Comparison of ENCODE assay signal across 27 mouse cellular contexts in genomic region chr15:93879006-93879405, GRCm38 (mm10).
DNase-seq lines count a peak whose midpoint lies in the region; ATAC-seq and TF ChIP-seq lines count a peak whose summit lies in the region.
"Had no signal": no experiment of that assay in that cellular context is flagged by ENCODE, and none has a peak within 500 bp of the region (broad histone marks: within the 10 kb centered on the region; RNA-seq: fewer than 3 reads in every experiment).

No protein-coding gene starts in this region.

- no peaks in the 10 kb centered on the region for H3K9me3 ChIP-seq in limb, embryonic 12.5 days
- H3K9me3 ChIP-seq: heart, embryonic 10.5 days; heart, embryonic 15.5 days; intestine, embryonic 15.5 days; lung, embryonic 15.5 days; midbrain, embryonic 10.5 days; midbrain, embryonic 15.5 days; neural tube, embryonic 15.5 days had no signal

- ATAC-seq in limb, embryonic 12.5 days (ENCODE audit: insufficient number of reproducible peaks, insufficient read depth, low FRiP score, low TSS enrichment, low read depth), result no peak
- no peak for ATAC-seq in activated CD4-positive, CD25-positive, alpha-beta regulatory T cell, adult 4 months
- ATAC-seq: forebrain, embryonic 16.5 days; hindbrain, postnatal 0 days; intestine, embryonic 15.5 days; midbrain, embryonic 15.5 days had no signal

- TF ChIP-seq CTCF in layer of hippocampus, adult 2 months (conservative IDR thresholded peaks at IDR 0.05), result no peak

- no peaks in the 10 kb centered on the region for H3K36me3 ChIP-seq in limb, embryonic 12.5 days
- H3K36me3 ChIP-seq: heart, embryonic 10.5 days; heart, embryonic 15.5 days; intestine, embryonic 15.5 days; lung, embryonic 15.5 days; midbrain, embryonic 10.5 days; midbrain, embryonic 15.5 days; neural tube, embryonic 15.5 days had no signal

- 60% methylated on average over 3 of the region's 3 CpGs for WGBS in limb, embryonic 12.5 days

- H3K4me2 ChIP-seq in limb, embryonic 12.5 days, result no peak overlapping the region
- H3K4me2 ChIP-seq: heart, embryonic 15.5 days; intestine, embryonic 15.5 days; liver, embryonic 11.5 days; lung, embryonic 15.5 days; midbrain, embryonic 15.5 days; neural tube, embryonic 15.5 days had no signal

- no peak overlapping the region for H3K9ac ChIP-seq in limb, embryonic 12.5 days (replicated peaks)
- H3K9ac ChIP-seq: heart, embryonic 15.5 days; intestine, embryonic 15.5 days; lung, embryonic 15.5 days; midbrain, embryonic 15.5 days; neural tube, embryonic 15.5 days had no signal

- H3K27ac ChIP-seq in layer of hippocampus, adult 2 months, result 0 out of 2 replicates have a peak overlapping the region, but pooled peaks have one; percentile 28
- 0 out of 2 replicates have a peak overlapping the region, but pooled peaks have one; percentile 54 for H3K27ac ChIP-seq in limb, embryonic 12.5 days
- H3K27ac ChIP-seq: heart, embryonic 10.5 days; heart, embryonic 15.5 days; hindbrain, postnatal 0 days; intestine, embryonic 15.5 days; lung, embryonic 15.5 days; midbrain, embryonic 10.5 days; midbrain, embryonic 15.5 days; neural tube, embryonic 15.5 days; stomach, postnatal 0 days had no signal

- DNase-seq in layer of hippocampus, adult 2 months (ENCODE audit: low spot score in 2 of 2), result peak; percentile 18 to 29
- DNase-seq in layer of hippocampus, adult 9-10 months (ENCODE audit: low spot score), result no peak
- peak; percentile 27 for DNase-seq in 3T3-L1 (ENCODE audit: low read depth, low spot score)
- peak; percentile 79 for DNase-seq in brain, adult 2 months (ENCODE audit: low read depth, low spot score)
- no peak for DNase-seq in right cerebral cortex, postnatal 14 days
- DNase-seq: B cell, adult 2 months; cerebellum, adult 11-12 months; cerebellum, adult 9-11 months; gastrocnemius, postnatal 10 days; kidney, adult 2 months; retina, postnatal 1 day; thymus, adult 2 months; thymus, postnatal 36 days had no signal

- H3K27me3 ChIP-seq in limb, embryonic 12.5 days, result no peaks in the 10 kb centered on the region
- H3K27me3 ChIP-seq: heart, embryonic 15.5 days; intestine, embryonic 15.5 days; lung, embryonic 15.5 days; midbrain, embryonic 15.5 days; neural tube, embryonic 15.5 days had no signal

- H3K4me3 ChIP-seq in layer of hippocampus, adult 2 months, result no peak overlapping the region
- no peak overlapping the region for H3K4me3 ChIP-seq in limb, embryonic 12.5 days (replicated peaks)
- H3K4me3 ChIP-seq: erythroblast, embryonic 14.5 days; heart, embryonic 10.5 days; heart, embryonic 15.5 days; intestine, embryonic 15.5 days; lung, embryonic 15.5 days; midbrain, embryonic 10.5 days; midbrain, embryonic 15.5 days; neural tube, embryonic 15.5 days had no signal

- H3K4me1 ChIP-seq in limb, embryonic 12.5 days (replicated peaks), result peaks cover 31% of the 10 kb centered on the region
- H3K4me1 ChIP-seq: heart, embryonic 10.5 days; intestine, embryonic 15.5 days; lung, embryonic 15.5 days; midbrain, embryonic 10.5 days; midbrain, embryonic 15.5 days; neural tube, embryonic 15.5 days had no signal

Comparison
In these comparisons a context has a peak if more than half of its experiments do, and no peak if none do; other contexts are left out.
1. DNase-seq: peak in layer of hippocampus, adult 2 months (2 of 2), 3T3-L1 (single experiment) and brain, adult 2 months (single experiment); none in layer of hippocampus, adult 9-10 months (single experiment) and right cerebral cortex, postnatal 14 days (single experiment).